Mouse (Mus musculus) limb, embryonic 10.5 days (tissue): ENCODE data around the gene Sft2d1. TPM values are rescaled to one million over a fixed set of nuclear protein-coding genes. Genes with fewer than 3 reads are reported as not detected.
"Not testable (repeated sequence)": the region's sequence is repeated elsewhere in the genome, so short reads cannot be mapped to it uniquely, and the experiment has no call there.

Source experiments
- DNase-seq: peaks from one replicate; pipeline ENCODE4 v3.0.0-alpha.2; 2017; ENCODE audit warnings: low spot score
- H3K27ac ChIP-seq: fragments of 300-500 bp; sonication (generic); 2 replicates; pipeline ENCODE4 v1.5.1; 2016; ENCODE audit warnings: mild to moderate bottlenecking
- H3K27me3 ChIP-seq: fragments of 300-500 bp; sonication (generic); 2 replicates; pipeline ENCODE4 v1.6.1; 2016; ENCODE audit warnings: low read depth, mild to moderate bottlenecking; ENCODE audit not compliant: poor library complexity, severe bottlenecking
- H3K36me3 ChIP-seq: fragments of 300-500 bp; sonication (generic); 2 replicates; pipeline ENCODE4 v1.6.1; 2016; ENCODE audit warnings: mild to moderate bottlenecking, moderate library complexity
- H3K4me1 ChIP-seq: fragments of 300-500 bp; sonication (generic); 2 replicates; pipeline ENCODE4 v1.6.1; 2016
- H3K4me3 ChIP-seq: fragments of 300-500 bp; sonication (generic); 2 replicates; pipeline ENCODE4 v1.5.1; 2016; ENCODE audit warnings: mild to moderate bottlenecking, moderate library complexity
- H3K9me3 ChIP-seq: fragments of 300-500 bp; sonication (generic); replicated peaks from 2 replicates; pipeline ENCODE4 v1.6.1; 2016; ENCODE audit warnings: mild to moderate bottlenecking
- WGBS: fragments of 180-500 bp; shearing (Covaris S2); methylation state at CpG from one replicate; pipeline ENCODE4 v1.1.7; 2016; 5-methylcytosine and 5-hydroxymethylcytosine counted together
- polyA plus RNA-seq: library from polyadenylated mRNA; unstranded; fragments of >200 nt; fragmentation: Nextera tagmentation; extraction: Ambion mirVana; gene quantifications from 2 replicates; pipeline ENCODE4 v1.2.1, GENCODE M21; 2016

Gene Sft2d1
- polyA plus RNA-seq, result 57.0 and 57.7 TPM in 2 replicates

- 1% methylated on average over 51 of the region's 54 CpGs for WGBS
- Histone ChIP-seq H3K9me3 (no peaks in the 10 kb centered on the region), H3K4me3 (peak within 1 kb of the TSS; percentile 75), H3K27ac (peak within 1 kb of the TSS; percentile 80), H3K4me1 (peaks cover 14% of the 10 kb centered on the region), H3K36me3 (0 out of 2 replicates have a peak, but pooled peaks cover 3% of the 10 kb centered on the region), H3K27me3 (no peaks in the 10 kb centered on the region)
- peak; percentile 98 for DNase-seq
Observed at GRCm38 (mm10) chr17:8310838-8311614, at the start of gene Sft2d1. TSS of gene Sft2d1 (plus strand) at chr17:8311102.

DNA sequence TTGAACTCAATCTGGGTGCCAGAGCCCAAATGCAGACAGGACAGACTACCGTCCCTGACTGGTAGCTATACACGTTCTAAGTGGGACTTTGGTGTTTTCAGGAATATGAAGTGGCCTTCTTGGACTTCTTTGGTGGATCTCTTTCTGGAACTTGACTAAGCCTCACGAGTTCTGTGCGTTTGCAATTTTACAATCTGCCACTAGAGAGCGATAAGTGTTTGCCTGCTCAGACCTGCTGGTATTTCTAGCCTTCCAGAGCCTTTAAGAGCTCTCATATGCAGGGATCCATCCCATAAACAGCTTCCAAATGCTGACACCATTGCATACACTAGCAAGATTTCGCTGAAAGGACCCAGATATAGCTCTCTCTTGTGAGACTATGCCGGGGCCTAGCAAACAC lies 46.3 kb upstream of the Sft2d1 start:
- H3K4me1 ChIP-seq, H3K36me3 ChIP-seq, H3K4me3 ChIP-seq, H3K9me3 ChIP-seq, H3K27ac ChIP-seq: not testable (repeated sequence)
- WGBS, result 17% methylated on average over 7 of the region's 7 CpGs
- peak; percentile 46 for DNase-seq
- peaks cover 11% of the 10 kb centered on the region; the same call in 1 of the 2 replicates for H3K27me3 ChIP-seq

- WGBS, result 58% methylated on average over 6 of the region's 6 CpGs
Observed at GRCm38 (mm10) chr17:8272054-8272749, 38.7 kb upstream of the Sft2d1 start.

GRCm38 (mm10) chr17:8272951-8273350 lies 38.0 kb upstream of the Sft2d1 start:
- Histone ChIP-seq H3K27ac (no peak overlapping the region), H3K4me1 (peaks cover 9% of the 10 kb centered on the region), H3K4me3 (no peak overlapping the region), H3K36me3 (no peaks in the 10 kb centered on the region), H3K27me3 (peaks cover 19% of the 10 kb centered on the region), H3K9me3 (no peaks in the 10 kb centered on the region)
- DNase-seq, result no peak
- 76% methylated on average over 6 of the region's 6 CpGs for WGBS

More at GRCm38 (mm10) chr17:8272054-8272749, 38.7 kb upstream of the Sft2d1 start:
- peaks cover 25% of the 10 kb centered on the region for H3K27me3 ChIP-seq
- H3K27ac ChIP-seq, result no peak overlapping the region
- H3K4me1 ChIP-seq, result peaks cover 9% of the 10 kb centered on the region
- H3K9me3 ChIP-seq, result no peaks in the 10 kb centered on the region
- no peak overlapping the region for H3K4me3 ChIP-seq
- H3K36me3 ChIP-seq, result no peaks in the 10 kb centered on the region
- no peak for DNase-seq

DNA sequence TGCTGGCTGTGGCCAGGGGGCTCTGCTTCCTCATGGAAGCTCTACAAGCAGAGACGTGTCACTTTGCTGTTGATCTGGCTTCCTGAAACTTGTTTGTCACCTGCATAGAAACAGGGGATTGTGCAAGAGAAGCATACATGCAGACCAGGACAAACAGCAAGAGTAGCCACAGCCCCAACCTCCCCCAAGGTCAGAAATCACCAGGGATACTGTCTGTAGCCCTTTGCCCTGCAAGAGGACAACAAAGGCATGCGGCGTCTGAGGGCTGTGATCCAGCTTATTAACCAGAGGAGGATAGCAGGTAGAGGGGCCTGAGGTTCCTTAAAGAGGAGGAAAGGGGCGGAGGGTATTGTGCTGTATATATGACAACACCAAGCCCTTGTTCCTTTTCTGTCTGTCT lies 34.8 kb upstream of the Sft2d1 start:
- 75% methylated on average over 4 of the region's 4 CpGs for WGBS
- H3K9me3 ChIP-seq, result no peaks in the 10 kb centered on the region

GRCm38 (mm10) chr17:8276680-8277079 lies 34.2 kb upstream of the Sft2d1 start:
- Histone ChIP-seq H3K4me1 (peaks cover 2% of the 10 kb centered on the region), H3K27ac (no peak overlapping the region), H3K9me3 (no peaks in the 10 kb centered on the region), H3K36me3 (no peaks in the 10 kb centered on the region), H3K4me3 (no peak overlapping the region), H3K27me3 (peaks cover 19% of the 10 kb centered on the region)
- WGBS, result 81% methylated on average over 7 of the region's 7 CpGs
- no peak for DNase-seq

More for the DNA sequence above, 34.8 kb upstream of the Sft2d1 start:
- Histone ChIP-seq H3K4me3 (no peak overlapping the region), H3K36me3 (no peaks in the 10 kb centered on the region), H3K27me3 (peaks cover 19% of the 10 kb centered on the region), H3K4me1 (peaks cover 8% of the 10 kb centered on the region), H3K27ac (no peak overlapping the region)
- no peak for DNase-seq

GRCm38 (mm10) chr17:8277266-8277665 lies 33.6 kb upstream of the Sft2d1 start:
- H3K4me1 ChIP-seq, result no peaks in the 10 kb centered on the region
- H3K27me3 ChIP-seq, result peaks cover 16% of the 10 kb centered on the region
- no peaks in the 10 kb centered on the region for H3K36me3 ChIP-seq
- 94% methylated on average over 3 of the region's 3 CpGs for WGBS
- no peaks in the 10 kb centered on the region for H3K9me3 ChIP-seq
- no peak for DNase-seq
- H3K27ac ChIP-seq, result no peak overlapping the region
- no peak overlapping the region for H3K4me3 ChIP-seq

DNA sequence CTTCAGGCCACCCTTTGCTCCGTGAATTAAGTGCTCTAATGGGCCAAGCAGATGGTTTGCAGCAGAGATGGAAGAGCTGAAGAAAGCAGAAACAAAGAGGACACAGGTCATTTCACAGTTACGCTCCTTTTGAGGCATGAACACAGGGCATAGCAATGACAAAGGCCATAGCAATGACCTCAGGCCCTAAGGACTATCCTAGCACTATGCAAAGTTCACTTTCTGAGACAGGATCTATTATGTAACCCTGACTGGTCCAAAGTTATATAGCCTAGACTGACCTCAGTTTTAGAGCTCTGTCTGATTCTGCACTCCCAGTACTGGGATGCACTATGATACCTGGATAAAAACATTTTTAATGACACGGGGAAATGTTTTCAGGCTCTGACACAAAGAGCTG lies 32.5 kb upstream of the Sft2d1 start:
- peaks cover 9% of the 10 kb centered on the region for H3K4me1 ChIP-seq
- H3K36me3 ChIP-seq, result no peaks in the 10 kb centered on the region
- no peak overlapping the region for H3K4me3 ChIP-seq
- DNase-seq, result no peak
- WGBS, result 70% methylated on average over 3 of the region's 3 CpGs
- no peaks in the 10 kb centered on the region for H3K9me3 ChIP-seq
- peaks cover 8% of the 10 kb centered on the region; the same call in 1 of the 2 replicates for H3K27me3 ChIP-seq
- H3K27ac ChIP-seq, result no peak overlapping the region

- Histone ChIP-seq H3K27me3 (peaks cover 21% of the 10 kb centered on the region), H3K9me3 (no peaks in the 10 kb centered on the region), H3K4me3 (peak within 1 kb of the TSS; percentile 90), H3K36me3 (no peaks in the 10 kb centered on the region), H3K27ac (peak within 1 kb of the TSS; percentile 95), H3K4me1 (peaks cover 22% of the 10 kb centered on the region)
- DNase-seq, result no peak
- 2% methylated on average over 34 of the region's 35 CpGs for WGBS
Observed at GRCm38 (mm10) chr17:8282821-8283525, 27.9 kb upstream of the Sft2d1 start, which contains the start of gene Mpc1. TSS of gene Mpc1 (plus strand) at chr17:8282904.

GRCm38 (mm10) chr17:8283526-8284253 lies 27.2 kb upstream of the Sft2d1 start:
- Histone ChIP-seq H3K27me3 (peaks cover 21% of the 10 kb centered on the region), H3K4me1 (peaks cover 22% of the 10 kb centered on the region), H3K36me3 (no peaks in the 10 kb centered on the region), H3K9me3 (no peaks in the 10 kb centered on the region), H3K4me3 (peak overlapping the region; percentile 90), H3K27ac (peak overlapping the region; percentile 95)
- under 1% methylated on average over 77 of the region's 77 CpGs for WGBS
- DNase-seq, result peak; percentile 95

DNA sequence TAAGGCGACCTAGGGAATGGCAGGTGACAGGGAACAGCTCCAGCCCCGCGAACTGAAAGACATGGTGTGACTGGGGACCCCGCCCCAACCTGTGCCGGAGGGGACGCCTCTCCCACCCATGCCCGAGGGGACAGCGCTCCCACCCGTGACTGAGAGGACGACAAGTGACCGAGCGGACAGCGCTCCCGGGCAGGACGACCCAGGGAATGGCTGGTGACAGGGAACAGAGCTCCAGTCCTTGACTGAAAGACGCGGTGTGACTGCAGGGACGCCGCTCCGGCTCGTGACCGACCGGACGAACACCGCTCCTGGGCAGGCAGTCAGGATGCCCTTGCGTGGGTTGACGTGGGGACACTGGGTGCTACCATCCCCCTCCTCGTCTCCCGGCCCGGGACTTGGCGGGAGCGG lies 26.6 kb upstream of the Sft2d1 start:
- no peak for DNase-seq
- under 1% methylated on average over 32 of the region's 32 CpGs for WGBS
- Histone ChIP-seq H3K36me3 (no peaks in the 10 kb centered on the region), H3K9me3 (no peaks in the 10 kb centered on the region), H3K27ac (peak overlapping the region; percentile 95; the same call in 1 of the 2 replicates), H3K4me1 (peaks cover 22% of the 10 kb centered on the region), H3K4me3 (peak overlapping the region; percentile 90), H3K27me3 (peaks cover 21% of the 10 kb centered on the region)

GRCm38 (mm10) chr17:8285056-8285455 lies 25.8 kb upstream of the Sft2d1 start:
- WGBS, result 30% methylated on average over 8 of the region's 8 CpGs

More at GRCm38 (mm10) chr17:8285056-8285455, 25.8 kb upstream of the Sft2d1 start:
- DNase-seq, result no peak
- no peak overlapping the region for H3K27ac ChIP-seq
- H3K4me1 ChIP-seq, result peaks cover 22% of the 10 kb centered on the region
- no peaks in the 10 kb centered on the region for H3K36me3 ChIP-seq
- H3K9me3 ChIP-seq, result no peaks in the 10 kb centered on the region
- H3K4me3 ChIP-seq, result peak overlapping the region; percentile 90; the same call in 1 of the 2 replicates
- H3K27me3 ChIP-seq, result peaks cover 21% of the 10 kb centered on the region
